Mouse (Mus musculus) ES-Bruce4 (cell line): ENCODE measurements around the gene Gm960.

Experiments
- CTCF ChIP-seq: IDR thresholded peaks from one replicate; pipeline ENCODE4 v1.8.1; 2011; ENCODE audit warnings: low read depth, low read length
- EP300 ChIP-seq: IDR thresholded peaks from 2 replicates; pipeline ENCODE4 v1.6.1; 2011; ENCODE audit warnings: low read depth, low read length; ENCODE audit not compliant: insufficient read depth
- POLR2A ChIP-seq: IDR thresholded peaks from one replicate; pipeline ENCODE4 v1.8.1; 2011; ENCODE audit warnings: low read length; ENCODE audit not compliant: insufficient read depth

- TF ChIP-seq CTCF (no peak), POLR2A (no peak), EP300 (no peak)
Observed at GRCm38 (mm10) chr19:4625179-4625828, 73.2 kb downstream of the Gm960 start, which contains the start of gene Rce1.
